Mouse (Mus musculus): ENCODE data around the gene Tlx3. TPM values are rescaled to one million over a fixed set of nuclear protein-coding genes. Genes with fewer than 3 reads are reported as not detected.

The Tlx3 gene
- polyA plus RNA-seq, 1 experiment from 2014 or later, result not detected

DNA sequence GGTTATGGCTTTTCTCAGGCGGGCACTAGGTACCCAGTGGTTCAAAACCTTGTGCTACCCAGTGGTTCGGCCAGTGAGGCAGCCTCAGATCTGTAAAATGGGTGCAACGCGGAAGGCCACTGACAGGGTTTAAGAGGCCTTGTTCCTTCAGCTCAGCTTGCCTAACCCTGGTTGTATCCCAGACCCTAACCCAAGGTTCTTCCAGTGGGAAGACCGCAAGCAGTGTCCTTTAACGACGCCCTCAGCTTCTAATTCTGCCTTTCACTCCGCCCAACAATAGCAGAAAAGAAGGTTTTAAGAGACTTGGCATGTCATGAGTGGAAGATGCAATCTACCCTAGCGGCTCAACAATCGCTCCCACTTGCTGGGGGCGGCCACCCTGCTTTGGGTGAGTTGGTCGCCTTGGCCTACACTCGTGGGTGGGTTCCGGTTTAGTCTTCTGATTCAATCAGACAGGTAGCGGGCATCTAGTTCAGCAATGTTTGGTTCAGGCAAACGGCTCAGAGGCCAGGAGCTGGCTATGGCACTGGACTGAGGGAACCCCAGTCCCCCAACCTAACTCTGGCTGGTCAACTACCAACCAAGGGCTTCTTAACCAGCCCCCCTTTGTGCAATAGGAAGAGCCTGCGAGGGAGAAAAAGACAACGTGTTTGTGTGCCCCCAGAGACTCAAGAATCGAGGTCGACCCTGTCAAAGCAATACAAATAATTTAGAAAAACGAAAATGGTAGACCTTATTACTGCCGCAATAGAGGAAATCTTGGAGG lies 4.9 kb downstream of the Tlx3 start:
- DNase-seq (ENCODE audit: low spot score), result no peak
- Histone ChIP-seq H3K27me3 (ENCODE audit: insufficient read depth, low read length) (peaks cover 91% of the 10 kb centered on the region), H3K36me3 (ENCODE audit: insufficient read depth, low read length) (no peaks in the 10 kb centered on the region), H3K4me1 (replicated peaks; ENCODE audit: insufficient read depth, low read length) (peaks cover 10% of the 10 kb centered on the region), H3K9me3 (replicated peaks; ENCODE audit: low read length) (no peaks in the 10 kb centered on the region; the same call in 1 of the 2 replicates), H3K9ac (ENCODE audit: low read depth, low read length) (no peak overlapping the region), H3K27ac (no peak overlapping the region), H3K4me3 (replicated peaks; ENCODE audit: low read depth, low read length) (no peak overlapping the region), H3K4me2 (ENCODE audit: low read length) (no peak overlapping the region)
- 20% methylated on average over 22 of the region's 22 CpGs for WGBS
- no peak for ATAC-seq (replicated peaks; ENCODE audit: low FRiP score, low read depth)
- TF ChIP-seq CTCF (IDR thresholded peaks at IDR 0.05; ENCODE audit: low read depth), result no peak

DNA sequence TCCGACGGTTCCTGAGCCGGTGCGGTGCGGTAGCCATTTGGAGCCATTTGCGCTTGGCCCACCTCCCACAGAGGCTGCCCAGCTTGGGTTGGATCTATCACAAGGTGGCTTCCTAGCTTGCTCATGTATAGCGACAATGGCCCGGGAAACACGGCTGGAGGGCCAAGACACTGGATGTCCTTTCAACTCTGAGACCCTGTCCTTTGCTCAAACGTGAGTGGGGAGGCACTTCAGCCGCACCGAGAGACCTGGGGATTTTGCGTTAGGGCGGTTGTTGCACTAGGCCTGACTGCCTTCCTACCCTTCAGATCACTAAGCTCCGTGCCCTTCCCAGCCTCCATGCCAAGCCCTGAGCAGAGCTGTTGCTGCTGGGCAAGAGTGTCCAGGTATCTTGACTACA lies 5.7 kb downstream of the Tlx3 start:
- Histone ChIP-seq H3K4me3 (replicated peaks; ENCODE audit: low read depth, low read length) (no peak overlapping the region), H3K4me1 (replicated peaks; ENCODE audit: insufficient read depth, low read length) (peaks cover 10% of the 10 kb centered on the region), H3K27me3 (ENCODE audit: insufficient read depth, low read length) (peaks cover 90% of the 10 kb centered on the region), H3K36me3 (ENCODE audit: insufficient read depth, low read length) (no peaks in the 10 kb centered on the region), H3K27ac (no peak overlapping the region), H3K9ac (ENCODE audit: low read depth, low read length) (no peak overlapping the region), H3K4me2 (ENCODE audit: low read length) (no peak overlapping the region), H3K9me3 (replicated peaks; ENCODE audit: low read length) (no peaks in the 10 kb centered on the region; the same call in 1 of the 2 replicates)
- 19% methylated on average over 15 of the region's 15 CpGs for WGBS
- TF ChIP-seq CTCF (IDR thresholded peaks at IDR 0.05; ENCODE audit: low read depth), result no peak
- DNase-seq (ENCODE audit: low spot score) (no peak), ATAC-seq (replicated peaks; ENCODE audit: low FRiP score, low read depth) (no peak)

- DNase-seq (ENCODE audit: low spot score) (no peak), ATAC-seq (replicated peaks; ENCODE audit: low FRiP score, low read depth) (no peak)
- WGBS, result 16% methylated on average over 13 of the region's 13 CpGs
- Histone ChIP-seq H3K4me1 (replicated peaks; ENCODE audit: insufficient read depth, low read length) (peaks cover 10% of the 10 kb centered on the region), H3K4me3 (replicated peaks; ENCODE audit: low read depth, low read length) (no peak overlapping the region), H3K27ac (no peak overlapping the region), H3K36me3 (ENCODE audit: insufficient read depth, low read length) (no peaks in the 10 kb centered on the region), H3K9ac (ENCODE audit: low read depth, low read length) (no peak overlapping the region), H3K4me2 (ENCODE audit: low read length) (no peak overlapping the region), H3K9me3 (replicated peaks; ENCODE audit: low read length) (no peaks in the 10 kb centered on the region; the same call in 1 of the 2 replicates), H3K27me3 (ENCODE audit: insufficient read depth, low read length) (peaks cover 85% of the 10 kb centered on the region)
- no peak for TF ChIP-seq CTCF (IDR thresholded peaks at IDR 0.05; ENCODE audit: low read depth)
Observed at GRCm38 (mm10) chr11:33197133-33197514, 6.3 kb downstream of the Tlx3 start.

DNA sequence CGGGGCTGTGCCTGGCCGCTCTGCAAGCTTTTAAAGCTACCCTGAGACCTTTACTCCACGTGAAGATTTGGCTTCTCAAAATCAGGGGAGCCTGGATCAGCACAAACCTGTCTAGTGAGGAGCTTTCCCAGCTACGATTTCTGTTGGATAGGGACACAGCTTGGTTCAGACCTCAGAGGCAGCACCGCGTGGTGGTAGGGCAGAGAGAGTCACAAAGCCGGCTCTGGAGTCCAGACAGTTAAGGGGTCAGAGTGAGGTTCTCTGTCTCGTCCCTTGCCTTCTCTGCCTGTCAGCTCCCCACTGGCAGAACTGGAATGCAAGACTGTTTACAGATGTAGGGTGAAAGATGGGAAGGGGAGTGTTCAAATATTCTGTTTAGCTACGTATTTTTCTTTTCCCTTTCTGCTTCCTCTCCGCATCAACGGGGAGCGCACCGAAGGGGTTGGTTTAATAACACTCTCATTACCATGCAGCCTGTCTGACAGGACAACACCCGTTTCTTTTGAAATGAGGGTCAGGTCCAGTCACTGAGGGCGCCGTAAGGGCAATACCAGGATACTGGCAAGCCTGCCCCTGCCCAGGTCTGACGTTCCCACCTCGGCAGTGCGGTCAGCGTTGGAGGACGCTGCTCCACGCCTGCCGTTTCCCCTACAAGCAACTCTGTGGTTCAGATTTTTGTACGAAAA lies 6.8 kb downstream of the Tlx3 start:
- Histone ChIP-seq H3K4me2 (ENCODE audit: low read length) (no peak overlapping the region), H3K9ac (ENCODE audit: low read depth, low read length) (no peak overlapping the region), H3K27me3 (ENCODE audit: insufficient read depth, low read length) (peaks cover 80% of the 10 kb centered on the region), H3K4me1 (replicated peaks; ENCODE audit: insufficient read depth, low read length) (peaks cover 10% of the 10 kb centered on the region), H3K4me3 (replicated peaks; ENCODE audit: low read depth, low read length) (no peak overlapping the region), H3K9me3 (replicated peaks; ENCODE audit: low read length) (no peaks in the 10 kb centered on the region; the same call in 1 of the 2 replicates), H3K36me3 (ENCODE audit: insufficient read depth, low read length) (no peaks in the 10 kb centered on the region), H3K27ac (no peak overlapping the region)
- no peak for TF ChIP-seq CTCF (IDR thresholded peaks at IDR 0.05; ENCODE audit: low read depth)
- ATAC-seq (replicated peaks; ENCODE audit: low FRiP score, low read depth) (no peak), DNase-seq (ENCODE audit: low spot score) (no peak)
- 7% methylated on average over 24 of the region's 24 CpGs for WGBS

GRCm38 (mm10) chr11:33195531-33196446 lies 7.6 kb downstream of the Tlx3 start:
- Histone ChIP-seq H3K9me3 (replicated peaks; ENCODE audit: low read length) (no peaks in the 10 kb centered on the region; the same call in 1 of the 2 replicates), H3K4me2 (ENCODE audit: low read length) (no peak overlapping the region), H3K9ac (ENCODE audit: low read depth, low read length) (no peak overlapping the region), H3K27ac (no peak overlapping the region), H3K4me1 (replicated peaks; ENCODE audit: insufficient read depth, low read length) (peaks cover 2% of the 10 kb centered on the region), H3K27me3 (ENCODE audit: insufficient read depth, low read length) (peaks cover 72% of the 10 kb centered on the region), H3K4me3 (replicated peaks; ENCODE audit: low read depth, low read length) (no peak overlapping the region), H3K36me3 (ENCODE audit: insufficient read depth, low read length) (no peaks in the 10 kb centered on the region)
- ATAC-seq (replicated peaks; ENCODE audit: low FRiP score, low read depth) (no peak), DNase-seq (ENCODE audit: low spot score) (no peak)
- TF ChIP-seq CTCF (IDR thresholded peaks at IDR 0.05; ENCODE audit: low read depth), result no peak
- WGBS, result 8% methylated on average over 25 of the region's 25 CpGs

GRCm38 (mm10) chr11:33195061-33195460 lies 8.3 kb downstream of the Tlx3 start:
- Histone ChIP-seq H3K9ac (ENCODE audit: low read depth, low read length) (no peak overlapping the region), H3K9me3 (replicated peaks; ENCODE audit: low read length) (no peaks in the 10 kb centered on the region; the same call in 1 of the 2 replicates), H3K36me3 (ENCODE audit: insufficient read depth, low read length) (no peaks in the 10 kb centered on the region), H3K4me2 (ENCODE audit: low read length) (no peak overlapping the region), H3K4me1 (replicated peaks; ENCODE audit: insufficient read depth, low read length) (no peaks in the 10 kb centered on the region), H3K27me3 (ENCODE audit: insufficient read depth, low read length) (peaks cover 64% of the 10 kb centered on the region), H3K27ac (no peak overlapping the region), H3K4me3 (replicated peaks; ENCODE audit: low read depth, low read length) (no peak overlapping the region)
- no peak for TF ChIP-seq CTCF (IDR thresholded peaks at IDR 0.05; ENCODE audit: low read depth)
- DNase-seq (ENCODE audit: low spot score) (no peak), ATAC-seq (replicated peaks; ENCODE audit: low FRiP score, low read depth) (no peak)
- 34% methylated on average over 7 of the region's 7 CpGs for WGBS
